Mouse (Mus musculus): ENCODE measurements around the gene Hbb-y.
"Not testable (repeated sequence)": the region's sequence is repeated elsewhere in the genome, so short reads cannot be mapped to it uniquely, and the experiment has no call there.

The Hbb-y gene

DNA sequence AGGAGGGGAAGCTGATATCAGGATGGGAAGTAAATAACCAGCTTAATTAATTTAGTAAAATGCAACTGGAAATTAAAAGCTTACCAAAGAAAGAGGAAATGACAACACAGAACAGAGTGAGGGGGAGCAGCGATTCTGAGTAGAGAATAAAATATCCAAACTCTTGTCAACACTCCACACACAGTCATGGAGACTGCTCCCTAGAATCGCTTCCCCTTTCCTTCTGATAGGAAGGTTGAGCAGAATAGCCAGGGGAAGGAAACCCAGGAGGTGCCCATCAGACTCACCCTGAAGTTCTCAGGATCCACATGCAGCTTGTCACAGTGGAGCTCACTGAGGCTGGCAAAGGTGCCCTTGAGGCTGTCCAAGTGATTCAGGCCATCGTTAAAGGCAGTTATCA is 39.9 kb downstream of the Hbb-y start:
- DNase-seq (ENCODE audit: low spot score) = not testable (repeated sequence)

DNA sequence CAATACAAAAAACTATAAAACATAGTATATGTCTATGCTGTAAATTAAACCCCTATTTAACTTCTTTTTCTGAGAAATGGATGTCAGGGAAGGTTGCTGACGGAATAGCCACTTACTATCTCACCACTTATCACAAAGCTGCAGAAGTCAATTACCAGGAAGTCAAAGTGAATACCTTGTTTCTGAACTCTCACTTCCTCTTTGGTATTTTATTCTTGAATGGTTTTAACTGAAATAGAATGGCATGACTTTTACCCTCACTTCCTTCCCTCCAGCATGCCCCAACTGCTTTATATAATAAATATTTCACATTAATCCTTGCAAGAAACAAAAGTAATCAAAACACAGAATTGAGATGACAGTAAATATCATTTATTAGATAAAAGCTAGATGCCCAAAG is 40.8 kb downstream of the Hbb-y start:
- no peak for DNase-seq (ENCODE audit: low spot score)

DNA sequence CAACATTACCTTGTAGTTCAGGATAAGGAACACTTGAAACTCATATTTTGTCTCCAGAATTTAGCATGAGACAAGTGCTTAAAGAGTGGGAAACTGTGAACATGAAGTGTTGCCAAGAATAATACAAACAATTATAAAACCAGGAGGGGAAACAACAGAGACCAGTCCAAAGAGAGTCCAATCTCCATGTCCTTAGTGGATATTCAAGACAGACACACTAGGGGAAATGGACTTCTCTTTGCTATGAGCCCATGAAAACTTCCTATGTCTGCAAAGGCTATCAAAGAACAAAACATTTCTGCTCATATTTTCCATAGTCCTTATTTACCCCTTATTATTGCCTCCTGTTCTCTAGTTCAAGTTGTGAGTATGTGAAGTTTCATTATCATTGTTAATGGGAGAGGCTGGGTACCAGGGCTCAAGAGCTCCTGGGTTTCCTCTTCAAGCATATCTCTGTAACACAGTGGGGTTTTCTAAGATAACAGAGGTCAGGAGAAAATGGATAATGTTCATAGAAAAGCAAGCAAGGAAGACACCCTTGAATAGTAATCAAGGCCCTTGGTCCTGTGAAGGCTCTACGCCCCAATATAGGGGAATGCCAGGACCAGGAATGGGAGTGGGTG is 41.7 kb downstream of the Hbb-y start:
- no peak for DNase-seq (ENCODE audit: low spot score)

DNA sequence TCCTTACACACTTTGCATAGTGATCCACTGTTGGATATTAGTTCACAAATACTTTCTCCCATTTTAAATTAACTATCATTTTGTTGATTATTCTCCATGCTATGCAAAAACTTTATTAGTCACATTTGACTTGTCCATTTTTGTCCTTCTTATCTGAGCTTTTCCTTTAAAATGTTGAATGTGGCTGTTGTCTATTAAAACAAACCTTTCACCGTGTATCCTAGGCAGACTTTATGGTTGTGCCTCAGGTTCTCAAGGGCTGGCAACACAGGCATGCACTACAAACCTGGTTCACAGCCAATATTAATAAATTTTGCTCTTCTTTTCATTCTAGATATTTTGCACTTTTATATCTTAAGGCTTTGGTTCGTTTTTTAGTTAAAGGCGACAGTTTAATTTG is 42.3 kb downstream of the Hbb-y start:
- DNase-seq (ENCODE audit: low spot score) = no peak

DNA sequence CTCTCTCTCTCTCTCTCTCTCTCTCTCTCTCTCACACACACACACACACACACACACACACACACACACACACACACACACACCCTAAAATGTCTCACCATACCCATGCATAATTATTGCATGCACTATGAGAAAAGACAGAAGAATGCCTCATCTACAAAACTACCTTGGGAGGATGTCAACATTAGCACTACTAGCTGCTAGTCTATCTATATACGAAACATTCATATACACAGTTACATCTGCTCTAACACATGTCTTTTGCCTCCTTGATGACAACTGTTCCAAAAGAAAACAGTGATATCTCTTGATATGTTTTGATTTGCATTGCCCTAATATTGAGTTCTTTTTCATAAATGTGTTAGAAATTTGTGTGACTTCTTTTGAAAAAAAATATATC is 42.7 kb downstream of the Hbb-y start:
- no peak for DNase-seq (ENCODE audit: low spot score)

DNA sequence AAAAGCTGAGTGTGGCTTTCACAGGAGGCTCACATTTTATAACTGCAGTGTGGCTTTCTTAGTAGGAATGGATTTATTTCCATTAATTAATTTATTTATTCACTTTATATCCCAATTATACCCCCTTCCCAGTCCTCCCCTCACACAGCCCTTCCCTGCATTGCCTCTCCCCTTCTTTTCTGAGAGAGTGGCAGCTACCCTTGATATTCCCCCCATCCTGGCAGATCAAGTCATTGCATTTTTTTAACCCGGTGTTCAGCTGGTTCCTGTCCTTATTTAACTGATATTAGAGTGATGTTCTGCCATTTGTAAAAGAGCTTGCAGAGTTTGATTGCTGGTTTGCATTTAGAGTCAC is 43.2 kb downstream of the Hbb-y start:
- DNase-seq (ENCODE audit: low spot score) = no peak

DNA sequence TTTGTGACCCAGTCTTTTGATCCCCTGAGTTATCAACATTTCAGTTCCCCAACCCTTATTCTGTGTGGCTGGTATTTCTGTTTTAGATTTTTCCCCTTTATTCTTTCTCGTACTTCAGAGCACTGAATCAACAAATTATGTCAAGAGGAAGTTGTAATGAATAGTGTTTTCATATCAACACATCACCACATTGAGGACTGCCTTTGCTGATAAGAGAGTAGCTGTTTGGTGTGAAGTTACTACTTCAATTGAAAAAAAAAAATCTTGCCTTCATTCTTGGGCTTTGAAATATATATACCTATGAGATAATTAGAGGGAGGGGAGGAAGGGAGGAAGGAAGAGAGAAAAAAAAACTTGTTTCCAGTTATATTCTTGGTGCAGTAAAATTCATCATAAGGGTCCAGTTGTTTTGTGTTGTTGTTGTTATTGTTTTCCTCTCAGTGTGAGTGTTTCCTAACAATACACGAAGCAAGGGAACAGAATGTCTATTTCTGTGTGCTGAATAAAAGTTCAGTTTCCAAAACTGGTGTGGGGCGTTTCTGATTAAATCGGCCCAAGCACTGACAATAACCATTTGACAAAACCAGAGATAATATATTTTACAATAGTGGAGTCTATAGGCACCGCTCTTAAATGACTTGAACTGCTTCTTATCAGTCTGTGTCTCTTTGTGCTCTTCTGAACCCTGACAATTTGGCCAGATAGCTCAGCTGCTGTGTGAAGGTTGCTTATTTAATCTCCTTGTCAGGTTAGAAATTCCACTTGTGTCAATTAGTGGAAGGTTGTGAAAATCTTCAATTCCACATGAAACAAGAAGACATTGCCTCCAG is 43.8 kb downstream of the Hbb-y start:
- no peak for DNase-seq (ENCODE audit: low spot score)

DNA sequence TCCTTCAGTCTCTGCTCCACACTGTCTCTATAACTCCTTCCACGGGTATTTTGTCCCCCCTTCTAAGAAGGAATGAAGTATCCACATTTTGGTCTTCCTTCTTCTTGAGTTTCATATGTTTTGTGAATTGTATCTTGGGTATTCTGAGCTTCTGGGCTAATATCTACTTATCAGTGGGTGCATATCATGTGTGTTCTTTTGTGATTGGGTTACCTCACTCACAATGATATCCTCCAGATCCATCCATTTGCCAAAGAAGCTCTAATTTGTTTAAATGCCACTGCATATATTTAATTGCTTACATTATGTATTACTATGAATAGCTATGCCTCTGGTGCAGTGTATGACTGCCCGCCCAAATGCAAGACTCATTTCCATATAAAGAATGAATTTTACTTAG is 44.9 kb downstream of the Hbb-y start:
- not testable (repeated sequence) for DNase-seq (ENCODE audit: low spot score)

DNA sequence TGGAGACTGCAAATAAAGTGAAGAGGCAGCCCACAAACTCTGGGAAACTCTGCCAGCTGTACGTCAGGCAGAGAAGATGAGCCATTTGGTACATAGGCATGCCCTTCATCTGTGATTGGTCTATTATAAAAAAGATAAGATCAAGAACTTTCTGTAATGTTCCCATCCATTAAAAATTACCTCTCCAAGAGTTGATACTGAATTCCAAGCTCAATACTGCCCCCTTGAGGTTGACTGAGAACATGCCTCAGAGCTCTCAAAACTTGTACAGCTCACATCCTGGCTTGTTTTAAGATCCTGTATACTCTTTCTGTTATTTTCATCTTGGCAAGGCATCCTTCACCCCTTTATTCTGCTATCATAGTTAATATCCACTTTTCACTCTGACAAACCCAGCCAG is 46.2 kb downstream of the Hbb-y start:
- peak; percentile 69 for DNase-seq (ENCODE audit: low spot score)
